Mouse (Mus musculus) CD8-positive naive resting alpha-beta T cell, adult 2 months (primary cell): ENCODE measurements at regions not wholly inside any gene's neighbourhood (a gene's known extent, or its start where the extent isn't known, plus 50 kb on each side); places are given as distances from the start of the nearest gene placed in this dataset.

Experiments
- DNase-seq, 2 experiments: peaks; one replicate each; pipeline ENCODE4 v3.0.0; 2022; ENCODE audit warnings: low read depth in 2 of 2, low spot score in 2 of 2

GRCm38 (mm10) chr14:56313969-56314368 lies 50.9 kb upstream of the Atp12a start:
- no peak for DNase-seq

- peak; percentile 28 to 45 for DNase-seq
Observed at GRCm38 (mm10) chr14:56314459-56314858, 50.4 kb upstream of the Atp12a start.
